Mouse (Mus musculus): ENCODE data around the gene Ndufb8. TPM values are rescaled to one million over a fixed set of nuclear protein-coding genes. Genes with fewer than 3 reads are reported as not detected.

Gene Ndufb8
- polyA plus RNA-seq, 1 experiment: 800 TPM

Other genes starting within 250 kb of the Ndufb8 start
- gene Scd4, start 222.3 kb downstream of the Ndufb8 start, polyA plus RNA-seq (2012; rRNA removed): 0.52 and 0.73 TPM in 2 replicates
- 3,525 and 4,693 TPM in 2 replicates for gene Scd1, start 147.6 kb downstream of the Ndufb8 start, polyA plus RNA-seq (2012; rRNA removed)
- gene Wnt8b, start 62.0 kb downstream of the Ndufb8 start, polyA plus RNA-seq (2012; rRNA removed): 0.05 and 0.22 TPM in 2 replicates
- 8.7 and 9.2 TPM in 2 replicates for gene Sec31b, start 9.6 kb downstream of the Ndufb8 start, polyA plus RNA-seq (2012; rRNA removed)
- gene Gm20538, start 2.6 kb downstream of the Ndufb8 start, polyA plus RNA-seq (2012; rRNA removed): not detected in 2 replicates
- 18.3 and 18.7 TPM in 2 replicates for gene Hif1an, start 7.4 kb upstream of the Ndufb8 start, polyA plus RNA-seq (2012; rRNA removed)
- 15.7 and 31.3 TPM in 2 replicates for gene Pax2, start 200.6 kb upstream of the Ndufb8 start, polyA plus RNA-seq (2012; rRNA removed)

All from gonadal fat pad, adult 2 months (tissue).